Mouse (Mus musculus) liver, embryonic 14.5 days (tissue): Measurements from ENCODE around the gene Scn2a. TPM values are rescaled to one million over a fixed set of nuclear protein-coding genes. Genes with fewer than 3 reads are reported as not detected.

Experiments
- ATAC-seq: fragments of 200-750 bp; cut with Nextera tagmentation; 2 replicates; pipeline ENCODE4 v1.8.0; 2017; ENCODE audit warnings: moderate number of reproducible peaks, mild to moderate bottlenecking, moderate library complexity; ENCODE audit not compliant: insufficient read depth
- DNase-seq, 3 experiments: peaks; one replicate each; pipeline ENCODE4 v3.0.0-alpha.2; 2012 to 2013; ENCODE audit warnings: low read depth in 3 of 3, low spot score in 3 of 3
- H3K27ac ChIP-seq: fragments of 300-500 bp; sonication (generic); 2 replicates; pipeline ENCODE4 v1.5.1; 2014; ENCODE audit warnings: moderate library complexity, mild to moderate bottlenecking, control low read depth, inconsistent platforms
- H3K27me3 ChIP-seq: fragments of 300-500 bp; sonication (generic); 2 replicates; pipeline ENCODE4 v1.6.1; 2014; ENCODE audit warnings: mild to moderate bottlenecking, low read length, moderate library complexity; ENCODE audit not compliant: control insufficient read depth, insufficient read depth
- H3K36me3 ChIP-seq: fragments of 300-500 bp; sonication (generic); replicated peaks from 2 replicates; pipeline ENCODE4 v1.6.1; 2014; ENCODE audit warnings: low read depth; ENCODE audit not compliant: control insufficient read depth, insufficient read depth
- H3K4me1 ChIP-seq, 2 experiments: fragments of 200-500 bp in 1 of 2; fragments of 300-500 bp in 1 of 2; sonication (generic) in 1 of 2; replicated peaks; 2 replicates each; pipeline ENCODE4 v1.6.1; 2012 to 2014; ENCODE audit warnings: antibody characterized with exemption in 1 of 2, inconsistent platforms in 1 of 2, low read length in 1 of 2; ENCODE audit not compliant: control insufficient read depth in 2 of 2, insufficient read depth in 2 of 2
- H3K4me2 ChIP-seq: fragments of 300-500 bp; sonication (generic); 2 replicates; pipeline ENCODE4 v1.6.1; 2014; ENCODE audit warnings: low read depth, mild to moderate bottlenecking, control low read depth, moderate library complexity
- H3K4me3 ChIP-seq, 2 experiments: fragments of 200-500 bp in 1 of 2; fragments of 300-500 bp in 1 of 2; sonication (generic) in 1 of 2; 2 replicates each; pipeline ENCODE4 v1.5.1; 2012 to 2014; ENCODE audit warnings: low read depth in 2 of 2, low read length in 2 of 2, mild to moderate bottlenecking in 2 of 2, control low read depth in 1 of 2, inconsistent platforms in 1 of 2, moderate library complexity in 1 of 2; ENCODE audit not compliant: insufficient read depth in 1 of 2
- H3K9ac ChIP-seq: fragments of 300-500 bp; sonication (generic); replicated peaks from 2 replicates; pipeline ENCODE4 v1.6.1; 2014; ENCODE audit warnings: mild to moderate bottlenecking, control low read depth, moderate library complexity
- H3K9me3 ChIP-seq: fragments of 300-500 bp; sonication (generic); 2 replicates; pipeline ENCODE4 v1.6.1; 2016; ENCODE audit warnings: low read length, mixed read lengths; ENCODE audit not compliant: control insufficient read depth
- CTCF ChIP-seq: IDR thresholded peaks from 2 replicates; pipeline ENCODE4 v1.5.1; 2016; ENCODE audit warnings: antibody characterized with exemption, low read depth, control low read depth
- EP300 ChIP-seq: IDR thresholded peaks from 2 replicates; pipeline ENCODE4 v1.6.1; 2016; ENCODE audit warnings: antibody characterized with exemption, low read depth
- whole genome bisulfite sequencing: fragments of 180-500 bp; shearing (Covaris S2); extraction: QIAGEN DNeasy Blood & Tissue Kit; methylation state at CpG from one replicate; pipeline ENCODE4 v1.1.7; 2014; ENCODE audit not compliant: insufficient replicate concordance; 5-methylcytosine and 5-hydroxymethylcytosine counted together
- polyA plus RNA-seq, 2 experiments: library from polyadenylated mRNA; depleted of rRNA in 1 of 2; stranded (reverse) in 1 of 2; unstranded in 1 of 2; fragments of >200 nt; fragmentation: Nextera tagmentation in 1 of 2; extraction: Ambion mirVana in 1 of 2; gene quantifications; 2 replicates each; pipeline versions ENCODE4 v1.2.1 to v1.2.3; 2012 to 2014

Scn2a gene
- polyA plus RNA-seq, 2 experiments, result 0.08 TPM; not detected in 1

DNA sequence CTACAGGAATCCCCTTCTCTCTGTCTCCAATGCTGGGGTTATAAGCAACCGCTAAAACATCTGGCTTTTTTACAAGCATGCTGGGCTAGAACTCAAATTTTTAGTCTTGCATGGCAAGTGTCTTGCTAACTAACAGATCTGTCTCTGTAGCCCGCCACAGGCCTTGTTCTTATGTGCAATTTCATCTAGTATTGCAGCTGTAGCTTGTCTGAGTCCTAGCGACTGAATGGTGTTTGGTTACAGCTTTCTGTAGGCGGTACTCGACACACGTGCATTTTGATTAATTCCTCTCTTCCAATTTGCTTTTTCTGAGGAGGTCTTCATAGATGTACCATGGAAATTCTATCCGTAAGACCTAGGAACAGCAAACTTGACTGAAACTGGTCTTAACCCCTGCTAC is 161.9 kb downstream of the Scn2a start:
- H3K4me3 ChIP-seq, result no peak overlapping the region
- no peaks in the 10 kb centered on the region for H3K27me3 ChIP-seq
- H3K36me3 ChIP-seq, result no peaks in the 10 kb centered on the region
- TF ChIP-seq CTCF (no peak), EP300 (no peak)
- H3K4me2 ChIP-seq, result no peak overlapping the region
- no peak overlapping the region for H3K27ac ChIP-seq
- no peaks in the 10 kb centered on the region for H3K9me3 ChIP-seq
- no peak overlapping the region for H3K9ac ChIP-seq
- no peaks in the 10 kb centered on the region for H3K4me1 ChIP-seq
- 62% methylated on average over 7 of the region's 7 CpGs for WGBS
- no peak for ATAC-seq
- no peak for DNase-seq

GRCm38 (mm10) chr2:65783392-65783791 is 162.8 kb downstream of the Scn2a start:
- no peaks in the 10 kb centered on the region for H3K27me3 ChIP-seq
- no peaks in the 10 kb centered on the region for H3K36me3 ChIP-seq
- H3K4me3 ChIP-seq, result no peak overlapping the region
- no peak overlapping the region for H3K27ac ChIP-seq
- H3K9ac ChIP-seq, result no peak overlapping the region
- DNase-seq (no peak), ATAC-seq (no peak)
- TF ChIP-seq EP300, result no peak
- no peak for TF ChIP-seq CTCF
- no peak overlapping the region for H3K4me2 ChIP-seq
- H3K4me1 ChIP-seq, result no peaks in the 10 kb centered on the region
- no peaks in the 10 kb centered on the region for H3K9me3 ChIP-seq
- WGBS, result 57% methylated on average over 2 of the region's 2 CpGs

GRCm38 (mm10) chr2:65792516-65792915 is 171.9 kb downstream of the Scn2a start:
- TF ChIP-seq EP300 (peak; percentile 40; the same call in 1 of the 2 replicates), CTCF (peak; percentile 56; the same call in 1 of the 2 replicates)
- Histone ChIP-seq H3K27me3 (no peaks in the 10 kb centered on the region), H3K4me1 (no peaks in the 10 kb centered on the region), H3K9me3 (no peaks in the 10 kb centered on the region; the same call in 1 of the 2 replicates), H3K4me3 (no peak overlapping the region), H3K9ac (peak overlapping the region; percentile 36; the same call in 1 of the 2 replicates), H3K27ac (no peak overlapping the region), H3K4me2 (peak overlapping the region; percentile 38), H3K36me3 (no peaks in the 10 kb centered on the region)
- ATAC-seq, result no peak; the same call in 1 of the 2 replicates
- 13% methylated on average over 3 of the region's 3 CpGs for WGBS
- peak; percentile 25 to 46 (median 37) for DNase-seq

DNA sequence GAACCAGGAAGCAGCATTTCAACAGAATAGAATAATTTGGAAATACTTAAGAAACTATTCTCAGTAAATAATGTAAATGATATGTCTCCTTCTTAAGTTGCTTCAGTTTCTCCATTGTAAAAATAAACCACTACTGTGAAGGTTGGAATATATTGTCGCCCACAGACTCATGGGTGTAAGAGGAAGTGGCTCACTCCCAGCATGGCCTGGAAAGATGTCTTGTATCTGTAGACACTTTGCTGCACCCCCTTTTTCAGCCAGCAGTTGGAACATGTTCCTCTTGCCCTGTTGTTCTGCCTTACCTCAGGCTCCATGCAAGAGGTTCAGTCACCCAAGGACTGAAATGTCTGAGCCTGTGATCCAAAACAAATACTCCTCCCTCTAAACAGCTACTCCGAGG is 173.0 kb downstream of the Scn2a start:
- H3K9ac ChIP-seq, result no peak overlapping the region
- WGBS, result 74% methylated on average over 2 of the region's 2 CpGs
- DNase-seq, result no peak
- H3K4me1 ChIP-seq, result no peaks in the 10 kb centered on the region
- H3K4me3 ChIP-seq, result no peak overlapping the region
- H3K27me3 ChIP-seq, result no peaks in the 10 kb centered on the region
- TF ChIP-seq EP300, result no peak
- TF ChIP-seq CTCF, result no peak
- ATAC-seq, result no peak
- H3K9me3 ChIP-seq, result no peaks in the 10 kb centered on the region; the same call in 1 of the 2 replicates
- no peak overlapping the region for H3K4me2 ChIP-seq
- no peak overlapping the region for H3K27ac ChIP-seq
- H3K36me3 ChIP-seq, result no peaks in the 10 kb centered on the region

DNA sequence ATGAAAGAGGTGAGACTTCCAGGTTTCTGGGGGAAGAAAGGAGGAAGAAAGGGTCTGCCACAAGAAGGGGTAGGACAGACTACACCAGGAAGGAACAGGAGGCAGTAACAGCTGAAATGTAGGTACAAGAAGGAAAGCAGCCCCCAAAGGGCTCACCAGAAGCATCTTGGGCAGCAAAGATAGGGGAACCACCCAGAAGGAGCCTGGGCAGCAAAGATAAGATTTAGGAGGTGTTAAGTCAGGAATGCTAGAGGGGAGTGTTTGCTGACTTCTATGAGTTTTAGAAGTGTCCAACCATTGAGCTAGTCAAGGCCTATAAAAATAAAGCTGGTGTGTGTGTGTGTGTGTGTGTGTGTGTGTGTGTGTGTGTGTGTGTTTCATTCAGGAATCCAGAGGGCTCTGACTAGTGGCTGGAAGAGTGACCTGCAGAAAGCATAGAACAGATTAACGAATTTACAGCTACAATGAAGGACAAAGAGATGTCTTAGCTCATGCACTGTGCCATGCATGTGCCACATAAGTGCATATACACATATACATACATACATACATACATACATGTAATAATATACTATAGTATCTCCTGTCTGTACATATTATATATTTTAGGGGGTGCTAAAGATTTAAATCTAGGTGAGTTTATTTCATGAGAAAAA is 180.6 kb downstream of the Scn2a start:
- Histone ChIP-seq H3K36me3 (no peaks in the 10 kb centered on the region), H3K4me2 (peak overlapping the region; percentile 75), H3K27me3 (no peaks in the 10 kb centered on the region), H3K27ac (peak overlapping the region; percentile 95), H3K9me3 (no peaks in the 10 kb centered on the region; the same call in 1 of the 2 replicates), H3K4me3 (no peak overlapping the region; a peak in 1 of 4 replicates), H3K9ac (peak overlapping the region; percentile 47; the same call in 1 of the 2 replicates), H3K4me1 (peaks cover 19 to 39% of the 10 kb centered on the region in 2 experiments)
- TF ChIP-seq CTCF (0 out of 2 replicates have a peak, but pooled peaks have one; percentile 3), EP300 (peak; percentile 97)
- DNase-seq, result peak; percentile 86 to 92 (median 86)
- 35% methylated on average over 1 of the region's 1 CpGs for WGBS
- peak; percentile 99 for ATAC-seq
